Mouse (Mus musculus) liver, embryonic 14 days (tissue): ENCODE measurements around the gene B020031M17Rik. TPM values are rescaled to one million over a fixed set of nuclear protein-coding genes. Genes with fewer than 3 reads are reported as not detected.

Experiments
- polyA plus RNA-seq: library from polyadenylated mRNA; depleted of rRNA; stranded (reverse); fragments of >200 nt; gene quantifications from 2 replicates; pipeline ENCODE4 v1.2.3, GENCODE M21; 2012; rRNA removed

Gene B020031M17Rik
- not detected in 2 replicates for polyA plus RNA-seq

DNA sequence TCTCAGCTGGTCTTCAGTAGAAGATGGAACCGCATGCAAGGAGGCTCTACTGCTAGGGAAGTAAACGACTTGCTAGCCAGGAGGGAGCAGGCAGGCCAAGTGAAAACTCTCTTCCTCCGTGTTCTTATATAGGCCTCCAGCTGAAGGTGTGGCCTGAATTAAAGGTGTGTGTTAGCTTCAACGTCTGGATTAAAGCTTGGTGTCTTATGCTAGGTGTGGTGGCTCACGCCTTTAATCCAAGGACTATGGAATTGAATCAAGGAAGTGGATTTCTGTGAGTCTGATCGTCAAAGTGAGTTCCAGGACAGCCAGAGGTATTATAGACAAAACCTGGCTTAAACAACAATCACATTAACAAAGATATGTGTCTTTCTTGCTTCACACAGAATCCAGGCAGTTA is at the start of gene B020031M17Rik:
B020031M17Rik (minus strand) TSS at position 101 of the 400 bp plus-strand sequence.

DNA sequence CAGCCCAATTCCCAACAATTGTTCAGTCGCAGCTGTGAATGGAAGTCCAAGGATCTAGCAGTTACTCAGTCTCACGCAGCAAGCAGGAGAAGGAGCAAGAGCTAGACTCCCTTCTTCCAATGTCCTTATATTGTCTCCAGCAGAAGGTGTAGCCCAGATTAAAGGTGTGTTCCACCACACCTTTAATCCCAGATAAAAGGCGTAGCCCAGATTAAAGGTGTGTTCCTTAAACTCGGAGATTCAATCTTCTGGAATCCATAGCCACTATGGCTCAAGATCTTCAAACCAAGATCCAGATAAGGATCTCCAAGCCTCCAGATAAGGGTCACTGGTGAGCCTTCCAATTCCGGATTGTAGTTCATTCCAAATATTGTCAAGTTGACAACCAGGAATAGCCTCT is 21.4 kb downstream of the B020031M17Rik start, which contains the start of gene Gm21761:
Gm21761 (minus strand) TSS at position 101 of the 400 bp plus-strand sequence.

Other genes starting within 250 kb of the B020031M17Rik start
- gene Nim1k, start 194.9 kb downstream of the B020031M17Rik start, polyA plus RNA-seq = 0.02 and 0.05 TPM in 2 replicates
- 9.4 and 11.7 TPM in 2 replicates for gene Zfp131, start 159.9 kb downstream of the B020031M17Rik start, polyA plus RNA-seq
- not detected in 2 replicates for gene AF067063, start 120.6 kb downstream of the B020031M17Rik start, polyA plus RNA-seq
- not detected in 2 replicates for gene D13Ertd608e, start 114.8 kb downstream of the B020031M17Rik start, polyA plus RNA-seq
- not detected in 2 replicates for gene Tcstv1, start 56.0 kb downstream of the B020031M17Rik start, polyA plus RNA-seq
- gene Gm21761, start 21.5 kb downstream of the B020031M17Rik start, polyA plus RNA-seq = not detected in 2 replicates
- not detected in 2 replicates for gene Gm36079, start 76.2 kb upstream of the B020031M17Rik start, polyA plus RNA-seq
- gene Gm21188, start 101.4 kb upstream of the B020031M17Rik start, polyA plus RNA-seq = 0.09 and 0.33 TPM in 2 replicates
- gene Gm20767, start 189.4 kb upstream of the B020031M17Rik start, polyA plus RNA-seq = not detected in 2 replicates
- not detected in 2 replicates for gene Gm21818, start 221.6 kb upstream of the B020031M17Rik start, polyA plus RNA-seq